Comparison of ENCODE assay signal across 8 mouse cellular contexts in genomic region chr12:76532926-76533376, GRCm38 (mm10). TPM values are rescaled to one million over a fixed set of nuclear protein-coding genes. Genes with fewer than 3 reads are reported as not detected.
DNase-seq lines count a peak whose midpoint lies in the region; ATAC-seq and TF ChIP-seq lines count a peak whose summit lies in the region.

No protein-coding gene starts in this region.

- peak overlapping the region; percentile 83 for H3K4me2 ChIP-seq in intestine, embryonic 15.5 days (replicated peaks)
- peak overlapping the region; percentile 91 for H3K4me2 ChIP-seq in myocyte (ENCODE audit: low read depth)

- peak overlapping the region; percentile 78 for H3K4me3 ChIP-seq in intestine, embryonic 15.5 days (replicated peaks)
- H3K4me3 ChIP-seq in myocyte = peak overlapping the region; percentile 83

- no peak for TF ChIP-seq POLR2A in myocyte (IDR thresholded peaks at IDR 0.05; ENCODE audit: insufficient read length, low read depth)

- no peaks in the 10 kb centered on the region for H3K27me3 ChIP-seq in intestine, embryonic 15.5 days (replicated peaks)
- H3K27me3 ChIP-seq in myocyte (ENCODE audit: control insufficient read depth, insufficient read depth, insufficient read length) = no peaks in the 10 kb centered on the region

- H3K27ac ChIP-seq in intestine, embryonic 15.5 days = peak overlapping the region; percentile 94

- peak overlapping the region; percentile 72 for H3ac ChIP-seq in myocyte (ENCODE audit: control insufficient read depth, insufficient read length)

- ATAC-seq in cerebellum, adult (ENCODE audit: insufficient number of reproducible peaks, low FRiP score, low TSS enrichment) = peak; percentile 22; the same call in 1 of the 2 replicates
- ATAC-seq in intestine, embryonic 15.5 days = peak; percentile 63; the same call in 1 of the 2 replicates

- H3K4me1 ChIP-seq in intestine, embryonic 15.5 days (replicated peaks) = peaks cover 25% of the 10 kb centered on the region

- H3K79me2 ChIP-seq in myocyte (ENCODE audit: control insufficient read depth, insufficient read depth) = peaks cover 43% of the 10 kb centered on the region

- under 1% methylated on average over 31 of the region's 31 CpGs for WGBS in intestine, embryonic 15.5 days

- peak overlapping the region; percentile 86 for H3K9ac ChIP-seq in intestine, embryonic 15.5 days

- H3K36me3 ChIP-seq in intestine, embryonic 15.5 days = no peaks in the 10 kb centered on the region
- H3K36me3 ChIP-seq in myocyte (ENCODE audit: control insufficient read depth, insufficient read depth) = no peaks in the 10 kb centered on the region

- DNase-seq in cerebellum, adult 18-20 months = no peak
- DNase-seq in ovary, adult 18-20 months (ENCODE audit: low spot score) = peak; percentile 21
- DNase-seq in ovary, postnatal 14 days (ENCODE audit: low spot score) = no peak
- DNase-seq in spleen, adult 12 weeks (ENCODE audit: low spot score) = no peak
- DNase-seq in T-cell, adult 2 months (ENCODE audit: low spot score) = no peak

- H3K9me3 ChIP-seq in intestine, embryonic 15.5 days = no peaks in the 10 kb centered on the region

TF ChIP-seq in myocyte, 11 proteins besides CTCF, POLR2A, EP300 and RAD21:
- TF ChIP-seq USF1 (IDR thresholded peaks at IDR 0.05; ENCODE audit: low read depth) = peak; percentile 5
- no peak for TF ChIP-seq TCF12 (IDR thresholded peaks at IDR 0.05; ENCODE audit: insufficient read depth, poor library complexity, severe bottlenecking)
- TF ChIP-seq CEBPB (IDR thresholded peaks at IDR 0.05; ENCODE audit: insufficient read depth, poor library complexity, severe bottlenecking) = no peak

RNA-seq across cellular contexts. Expression of gene Plekhg3, which starts 2.3 kb away (rescaled TPM):
- polyA plus RNA-seq in intestine, embryonic 15.5 days (2015; fragmentation: Nextera tagmentation; extraction: Ambion mirVana) = 9.5 and 11.2 TPM in 2 replicates
- polyA plus RNA-seq in myocyte (2012; fragmentation: generic; extraction: Trizol) = 11.2 TPM
